Mouse (Mus musculus): ENCODE data around the gene Mvb12b.

DNA sequence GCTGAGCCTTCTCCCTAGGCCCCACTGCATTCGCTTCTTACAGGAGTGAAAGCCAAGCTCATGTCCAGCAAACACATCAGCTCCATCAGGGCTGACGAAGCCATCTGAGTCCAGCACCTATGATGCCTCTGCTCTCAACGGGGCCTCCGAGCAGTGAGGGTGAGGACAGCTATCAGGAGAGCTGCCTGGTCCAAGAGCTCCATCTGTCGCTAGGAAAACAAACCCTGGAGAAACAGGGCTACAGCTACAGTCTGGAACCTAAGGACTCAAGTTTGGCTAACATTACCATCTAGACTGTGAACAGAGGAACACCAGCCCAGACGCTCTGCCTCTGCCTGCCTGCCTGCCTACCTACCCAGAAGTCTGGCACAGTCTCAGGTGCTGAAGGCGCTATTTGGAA is 104.3 kb downstream of the Mvb12b start:
- TF ChIP-seq EP300 (IDR thresholded peaks at IDR 0.05; ENCODE audit: low read depth): no peak
- TF ChIP-seq CTCF (IDR thresholded peaks at IDR 0.05; ENCODE audit: low read depth): no peak
